Mouse (Mus musculus): Measurements from ENCODE around the gene Mfap1b. TPM values are rescaled to one million over a fixed set of nuclear protein-coding genes. Genes with fewer than 3 reads are reported as not detected.

The Mfap1b gene
- polyA plus RNA-seq, 1 experiment from 2014 or later, result 48.8 TPM

GRCm38 (mm10) chr2:121442259-121443067 is 31.4 kb downstream of the Mfap1b start:
- Histone ChIP-seq H3K27me3 (ENCODE audit: insufficient read depth, poor library complexity, severe bottlenecking) (peaks cover 35% of the 10 kb centered on the region), H3K27ac (peak overlapping the region; percentile 62), H3K36me3 (peaks cover 25% of the 10 kb centered on the region), H3K4me3 (peak overlapping the region; percentile 51), H3K9me3 (no peaks in the 10 kb centered on the region), H3K4me1 (replicated peaks) (peaks cover 18% of the 10 kb centered on the region)
- 2% methylated on average over 30 of the region's 30 CpGs for WGBS
- DNase-seq (ENCODE audit: low spot score), result peak; percentile 53

GRCm38 (mm10) chr2:121441800-121442199 is 32.1 kb downstream of the Mfap1b start:
- Histone ChIP-seq H3K4me3 (peak overlapping the region; percentile 51), H3K4me1 (replicated peaks) (peaks cover 18% of the 10 kb centered on the region)
- WGBS, result 8% methylated on average over 11 of the region's 11 CpGs

GRCm38 (mm10) chr2:121440834-121441605 is 32.8 kb downstream of the Mfap1b start:
- Histone ChIP-seq H3K27ac (no peak overlapping the region), H3K4me3 (no peak overlapping the region)
- 59% methylated on average over 5 of the region's 5 CpGs for WGBS

More at GRCm38 (mm10) chr2:121441800-121442199, 32.1 kb downstream of the Mfap1b start:
- no peak for DNase-seq (ENCODE audit: low spot score)
- no peaks in the 10 kb centered on the region for H3K9me3 ChIP-seq
- peaks cover 35% of the 10 kb centered on the region for H3K27me3 ChIP-seq (ENCODE audit: insufficient read depth, poor library complexity, severe bottlenecking)
- peaks cover 32% of the 10 kb centered on the region for H3K36me3 ChIP-seq
- peak overlapping the region; percentile 62 for H3K27ac ChIP-seq

GRCm38 (mm10) chr2:121439746-121440145 is 34.1 kb downstream of the Mfap1b start:
- H3K9me3 ChIP-seq, result no peaks in the 10 kb centered on the region
- no peak for DNase-seq (ENCODE audit: low spot score)
- no peak overlapping the region for H3K4me3 ChIP-seq
- WGBS, result 81% methylated on average over 4 of the region's 4 CpGs
- peaks cover 51% of the 10 kb centered on the region for H3K36me3 ChIP-seq
- peaks cover 35% of the 10 kb centered on the region for H3K27me3 ChIP-seq (ENCODE audit: insufficient read depth, poor library complexity, severe bottlenecking)
- H3K4me1 ChIP-seq (replicated peaks), result peaks cover 18% of the 10 kb centered on the region
- H3K27ac ChIP-seq, result no peak overlapping the region

More at GRCm38 (mm10) chr2:121440834-121441605, 32.8 kb downstream of the Mfap1b start:
- H3K9me3 ChIP-seq, result no peaks in the 10 kb centered on the region
- peaks cover 35% of the 10 kb centered on the region for H3K27me3 ChIP-seq (ENCODE audit: insufficient read depth, poor library complexity, severe bottlenecking)
- peaks cover 38% of the 10 kb centered on the region for H3K36me3 ChIP-seq
- peaks cover 18% of the 10 kb centered on the region for H3K4me1 ChIP-seq (replicated peaks)
- DNase-seq (ENCODE audit: low spot score), result no peak

- Histone ChIP-seq H3K27me3 (ENCODE audit: insufficient read depth, poor library complexity, severe bottlenecking) (0 out of 2 replicates have a peak, but pooled peaks cover 5% of the 10 kb centered on the region), H3K4me3 (no peak overlapping the region), H3K36me3 (peaks cover 99% of the 10 kb centered on the region), H3K4me1 (replicated peaks) (no peaks in the 10 kb centered on the region), H3K9me3 (no peaks in the 10 kb centered on the region), H3K27ac (no peak overlapping the region)
- no peak for DNase-seq (ENCODE audit: low spot score)
- WGBS, result 98% methylated on average over 1 of the region's 1 CpGs
Observed at GRCm38 (mm10) chr2:121434854-121435253, 39.0 kb downstream of the Mfap1b start.

GRCm38 (mm10) chr2:121425890-121426289 is 48.0 kb downstream of the Mfap1b start:
- H3K27me3 ChIP-seq (ENCODE audit: insufficient read depth, poor library complexity, severe bottlenecking), result no peaks in the 10 kb centered on the region
- no peak overlapping the region for H3K27ac ChIP-seq
- H3K4me3 ChIP-seq, result no peak overlapping the region
- H3K36me3 ChIP-seq, result peaks cover 100% of the 10 kb centered on the region
- DNase-seq (ENCODE audit: low spot score), result no peak
- WGBS, result 91% methylated on average over 2 of the region's 2 CpGs
- H3K9me3 ChIP-seq, result no peaks in the 10 kb centered on the region
- H3K4me1 ChIP-seq (replicated peaks), result no peaks in the 10 kb centered on the region

GRCm38 (mm10) chr2:121423166-121423565 is 50.7 kb downstream of the Mfap1b start:
- Histone ChIP-seq H3K27ac (no peak overlapping the region), H3K4me3 (no peak overlapping the region), H3K27me3 (ENCODE audit: insufficient read depth, poor library complexity, severe bottlenecking) (no peaks in the 10 kb centered on the region), H3K36me3 (peaks cover 97% of the 10 kb centered on the region), H3K9me3 (no peaks in the 10 kb centered on the region), H3K4me1 (replicated peaks) (no peaks in the 10 kb centered on the region)
- 92% methylated on average over 2 of the region's 2 CpGs for WGBS
- DNase-seq (ENCODE audit: low spot score), result no peak

GRCm38 (mm10) chr2:121418476-121418875 is 55.4 kb downstream of the Mfap1b start:
- no peak overlapping the region for H3K27ac ChIP-seq
- WGBS, result 93% methylated on average over 3 of the region's 3 CpGs
- no peak overlapping the region for H3K4me3 ChIP-seq
- no peaks in the 10 kb centered on the region for H3K27me3 ChIP-seq (ENCODE audit: insufficient read depth, poor library complexity, severe bottlenecking)
- peaks cover 21% of the 10 kb centered on the region for H3K4me1 ChIP-seq (replicated peaks)
- DNase-seq (ENCODE audit: low spot score), result no peak
- H3K36me3 ChIP-seq, result peaks cover 77% of the 10 kb centered on the region
- no peaks in the 10 kb centered on the region for H3K9me3 ChIP-seq

GRCm38 (mm10) chr2:121416356-121416755 is 57.5 kb downstream of the Mfap1b start:
- Histone ChIP-seq H3K4me1 (replicated peaks) (peaks cover 29% of the 10 kb centered on the region), H3K36me3 (peaks cover 55% of the 10 kb centered on the region), H3K27me3 (ENCODE audit: insufficient read depth, poor library complexity, severe bottlenecking) (no peaks in the 10 kb centered on the region), H3K9me3 (no peaks in the 10 kb centered on the region), H3K4me3 (0 out of 2 replicates have a peak overlapping the region, but pooled peaks have one; percentile 77), H3K27ac (no peak overlapping the region)
- no peak for DNase-seq (ENCODE audit: low spot score)
- WGBS, result 94% methylated on average over 6 of the region's 6 CpGs

GRCm38 (mm10) chr2:121415591-121415990 is 58.3 kb downstream of the Mfap1b start:
- no peak for DNase-seq (ENCODE audit: low spot score)
- Histone ChIP-seq H3K4me3 (peak overlapping the region; percentile 77), H3K27me3 (ENCODE audit: insufficient read depth, poor library complexity, severe bottlenecking) (no peaks in the 10 kb centered on the region), H3K36me3 (peaks cover 48% of the 10 kb centered on the region), H3K4me1 (replicated peaks) (peaks cover 29% of the 10 kb centered on the region), H3K27ac (no peak overlapping the region), H3K9me3 (no peaks in the 10 kb centered on the region)
- WGBS, result 95% methylated on average over 3 of the region's 3 CpGs

GRCm38 (mm10) chr2:121415103-121415502 is 58.8 kb downstream of the Mfap1b start:
- peak overlapping the region; percentile 98; the same call in 1 of the 2 replicates for H3K27ac ChIP-seq
- H3K36me3 ChIP-seq, result peaks cover 43% of the 10 kb centered on the region
- 79% methylated on average over 3 of the region's 3 CpGs for WGBS
- H3K4me1 ChIP-seq (replicated peaks), result peaks cover 29% of the 10 kb centered on the region
- no peaks in the 10 kb centered on the region for H3K9me3 ChIP-seq
- no peaks in the 10 kb centered on the region for H3K27me3 ChIP-seq (ENCODE audit: insufficient read depth, poor library complexity, severe bottlenecking)
- no peak for DNase-seq (ENCODE audit: low spot score)
- H3K4me3 ChIP-seq, result peak overlapping the region; percentile 77

- WGBS, result under 1% methylated on average over 32 of the region's 32 CpGs
- Histone ChIP-seq H3K27me3 (ENCODE audit: insufficient read depth, poor library complexity, severe bottlenecking) (no peaks in the 10 kb centered on the region), H3K9me3 (no peaks in the 10 kb centered on the region), H3K4me1 (replicated peaks) (peaks cover 29% of the 10 kb centered on the region), H3K27ac (peak overlapping the region; percentile 98), H3K36me3 (peaks cover 37% of the 10 kb centered on the region), H3K4me3 (peak overlapping the region; percentile 77)
- DNase-seq (ENCODE audit: low spot score), result no peak
Observed at GRCm38 (mm10) chr2:121414139-121414685, 59.7 kb downstream of the Mfap1b start.
